Mouse (Mus musculus) large intestine, adult 2 months (tissue): ENCODE data around the gene Cmbl. TPM values are rescaled to one million over a fixed set of nuclear protein-coding genes. Genes with fewer than 3 reads are reported as not detected.

Experiments used
- DNase-seq: peaks from one replicate; pipeline ENCODE4 v3.0.0-alpha.2; 2012; ENCODE audit warnings: low read depth, low spot score
- WGBS: fragments of 180-500 bp; shearing (Covaris S2); methylation state at CpG from one replicate; pipeline ENCODE4 v1.1.7; 2018; 5-methylcytosine and 5-hydroxymethylcytosine counted together
- polyA plus RNA-seq: library from polyadenylated mRNA; depleted of rRNA; stranded (reverse); fragments of >200 nt; gene quantifications from 2 replicates; pipeline ENCODE4 v1.2.3, GENCODE M21; 2012

The Cmbl gene
- polyA plus RNA-seq, 1 experiment: 97.1 TPM

GRCm38 (mm10) chr15:31539643-31540512 is 25.3 kb upstream of the Cmbl start:
- WGBS: 41% methylated on average over 9 of the region's 9 CpGs

GRCm38 (mm10) chr15:31540513-31540802 is 24.7 kb upstream of the Cmbl start:
- DNase-seq: no peak
- WGBS: 11% methylated on average over 1 of the region's 1 CpGs

More at GRCm38 (mm10) chr15:31539643-31540512, 25.3 kb upstream of the Cmbl start:
- DNase-seq: no peak

- DNase-seq: no peak
- WGBS: 13% methylated on average over 10 of the region's 10 CpGs
Observed at GRCm38 (mm10) chr15:31542013-31542958, 22.9 kb upstream of the Cmbl start.

- 11% methylated on average over 3 of the region's 3 CpGs for WGBS
- no peak for DNase-seq
Observed at GRCm38 (mm10) chr15:31543246-31543645, 21.9 kb upstream of the Cmbl start.

GRCm38 (mm10) chr15:31545058-31545457 is 20.1 kb upstream of the Cmbl start:
- DNase-seq: no peak
- 37% methylated on average over 1 of the region's 1 CpGs for WGBS

- WGBS: 81% methylated on average over 6 of the region's 6 CpGs
Observed at GRCm38 (mm10) chr15:31546291-31546690, 18.9 kb upstream of the Cmbl start.

GRCm38 (mm10) chr15:31547421-31547820 is 17.8 kb upstream of the Cmbl start:
- no peak for DNase-seq
- WGBS: 75% methylated on average over 5 of the region's 5 CpGs

More at GRCm38 (mm10) chr15:31546291-31546690, 18.9 kb upstream of the Cmbl start:
- DNase-seq: no peak

- WGBS: 71% methylated on average over 4 of the region's 4 CpGs
- DNase-seq: no peak
Observed at GRCm38 (mm10) chr15:31550381-31550780, 14.8 kb upstream of the Cmbl start.

GRCm38 (mm10) chr15:31554855-31555254 is 10.3 kb upstream of the Cmbl start:
- DNase-seq: no peak
- 93% methylated on average over 2 of the region's 2 CpGs for WGBS

- 71% methylated on average over 6 of the region's 6 CpGs for WGBS
- no peak for DNase-seq
Observed at GRCm38 (mm10) chr15:31561390-31561789, 3.8 kb upstream of the Cmbl start.

- no peak for DNase-seq
- WGBS: 98% methylated on average over 4 of the region's 4 CpGs
Observed at GRCm38 (mm10) chr15:31561976-31562375, 3.2 kb upstream of the Cmbl start.

GRCm38 (mm10) chr15:31562847-31563246 is 2.3 kb upstream of the Cmbl start:
- WGBS: 54% methylated on average over 8 of the region's 8 CpGs

GRCm38 (mm10) chr15:31563577-31564546 is 1.3 kb upstream of the Cmbl start:
- DNase-seq: no peak
- WGBS: 38% methylated on average over 19 of the region's 19 CpGs

More at GRCm38 (mm10) chr15:31562847-31563246, 2.3 kb upstream of the Cmbl start:
- DNase-seq: no peak

GRCm38 (mm10) chr15:31565786-31566185 is 597 bp downstream of the Cmbl start:
- 79% methylated on average over 1 of the region's 1 CpGs for WGBS
- DNase-seq: no peak

- DNase-seq: no peak
Observed at GRCm38 (mm10) chr15:31567431-31567830, 2.2 kb downstream of the Cmbl start.

GRCm38 (mm10) chr15:31568581-31568996 is 3.4 kb downstream of the Cmbl start:
- 13% methylated on average over 12 of the region's 12 CpGs for WGBS
- peak; percentile 62 for DNase-seq

More at GRCm38 (mm10) chr15:31567431-31567830, 2.2 kb downstream of the Cmbl start:
- WGBS: 51% methylated on average over 7 of the region's 7 CpGs

- DNase-seq: peak; percentile 98
- WGBS: 25% methylated on average over 9 of the region's 9 CpGs
Observed at GRCm38 (mm10) chr15:31569325-31570022, 4.3 kb downstream of the Cmbl start.

- no peak for DNase-seq
- WGBS: 90% methylated on average over 8 of the region's 8 CpGs
Observed at GRCm38 (mm10) chr15:31570959-31571358, 5.8 kb downstream of the Cmbl start.
